Mouse (Mus musculus) thymus, postnatal 10 days (tissue): ENCODE results near the gene Tmem179.
A peak's percentile ranks its signal among the peaks of the same experiment; 100 is the strongest.

ENCODE experiments used
- DNase-seq, 2 experiments: peaks; one replicate each; pipeline ENCODE4 v3.0.0; 2021; ENCODE audit warnings: low spot score in 2 of 2

Gene Tmem179

DNA sequence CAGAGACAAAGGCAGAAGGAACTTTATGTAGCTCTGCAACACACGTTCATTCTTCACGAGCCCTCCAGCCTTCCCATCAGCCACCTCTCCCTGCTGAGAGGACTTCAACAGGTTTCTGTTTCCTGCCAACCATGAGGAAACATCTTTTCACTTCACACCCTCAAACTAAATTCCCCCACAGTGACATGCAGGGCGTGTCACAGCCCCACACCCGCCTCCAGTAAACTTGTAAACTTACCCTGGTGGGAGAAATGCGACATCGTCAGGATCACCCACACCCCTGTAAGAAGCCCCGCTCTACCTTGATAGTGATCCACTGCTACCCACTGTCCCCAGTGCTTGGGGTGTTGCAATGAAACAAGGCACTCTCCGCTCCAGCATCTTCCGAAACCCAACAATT, 21.8 kb upstream of the Tmem179 start:
- no peak for DNase-seq

- DNase-seq, result no peak
Measured at GRCm38 (mm10) chr12:112537233-112537632, 20.7 kb upstream of the Tmem179 start.

DNA sequence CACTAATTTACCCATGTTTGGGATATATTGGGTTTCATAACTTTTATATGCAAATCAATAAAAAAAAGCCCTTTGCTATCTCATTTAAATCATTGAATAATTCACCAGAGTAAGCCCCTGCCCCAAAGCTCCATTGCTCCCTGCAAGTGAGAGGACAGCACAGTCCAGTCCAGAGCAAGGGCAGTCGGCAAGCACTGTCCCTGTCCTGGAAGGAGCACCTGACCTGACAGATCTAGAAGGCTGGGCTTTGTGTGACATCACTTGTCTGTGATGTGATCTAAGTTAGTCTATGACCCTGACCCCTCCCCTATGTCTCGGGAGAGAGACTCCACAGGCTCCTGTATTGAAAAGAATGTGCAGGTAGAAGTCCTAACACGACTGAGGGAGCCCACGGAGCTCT, 17.2 kb upstream of the Tmem179 start:
- no peak for DNase-seq

DNA sequence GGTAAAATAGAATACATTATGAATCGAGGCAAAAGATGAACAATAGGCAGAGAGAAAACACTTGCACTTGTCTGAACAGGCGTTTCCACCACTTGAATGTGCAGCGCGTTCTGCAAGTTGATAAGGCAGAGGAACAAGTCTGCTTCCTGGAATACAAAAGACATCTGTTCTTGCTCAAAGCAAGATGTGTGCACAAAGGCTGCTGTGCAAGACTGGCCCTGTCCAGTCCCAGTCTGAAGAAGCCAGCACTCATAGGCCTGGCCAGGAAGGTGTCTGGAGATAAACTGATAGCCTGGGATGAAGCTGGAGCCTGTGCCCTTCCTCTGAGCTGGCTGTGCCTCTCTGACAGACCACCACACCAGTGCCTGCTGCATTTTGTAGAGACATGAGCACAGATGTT, 1.6 kb upstream of the Tmem179 start:
- no peak for DNase-seq

DNA sequence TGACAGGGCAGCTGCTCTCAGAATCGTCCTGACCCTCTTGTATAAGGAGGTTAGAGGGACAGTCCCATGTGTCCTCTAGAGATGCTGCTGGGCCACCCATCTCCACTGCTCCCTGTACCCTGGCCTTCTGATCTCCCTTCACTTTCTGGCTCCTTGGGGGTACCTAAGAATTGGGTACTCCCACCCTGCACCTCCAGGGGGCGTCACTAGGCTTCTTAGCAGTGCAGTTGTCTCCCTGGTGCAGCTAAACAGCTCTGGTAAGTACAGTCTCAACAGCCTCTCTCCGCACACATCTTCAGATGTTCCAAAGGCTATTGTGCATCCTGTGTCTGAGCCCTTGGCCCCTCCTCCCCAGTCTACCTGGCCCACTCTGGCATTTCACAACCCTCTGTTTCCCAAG, 1.6 kb downstream of the Tmem179 start:
- DNase-seq, result no peak

DNA sequence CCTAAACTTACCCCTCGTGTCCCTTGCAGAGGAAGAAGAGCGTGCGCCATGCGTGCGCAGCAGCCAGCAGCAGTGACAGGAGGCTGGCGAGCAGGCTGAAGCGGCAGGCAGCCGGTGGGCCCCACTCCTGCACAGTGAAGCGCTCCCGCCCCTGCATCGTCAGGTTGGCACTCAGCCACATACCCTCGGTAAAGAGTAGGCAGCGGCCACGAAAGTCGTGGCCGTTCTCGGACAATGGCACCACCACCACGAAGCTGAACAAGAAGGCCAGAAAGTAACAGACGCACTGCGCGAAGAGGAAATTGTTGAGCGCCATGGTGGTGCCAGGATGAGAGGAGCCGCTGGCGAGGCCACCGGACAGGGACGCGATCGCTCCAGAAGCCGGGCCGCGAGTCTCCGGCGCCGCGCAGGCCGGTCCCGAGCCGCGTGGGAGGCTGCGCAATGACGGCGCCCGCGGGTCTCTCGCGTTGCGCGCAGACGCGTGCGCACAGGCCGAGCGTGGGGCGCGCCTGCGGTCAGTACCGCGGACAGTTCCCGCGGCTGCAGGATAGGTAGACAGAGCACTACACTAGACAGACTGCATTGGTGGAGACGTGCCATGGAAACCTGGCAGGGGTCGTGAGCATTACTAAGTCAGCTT, 5.7 kb downstream of the Tmem179 start:
- DNase-seq, result peak in 1 of 2 experiments; percentile 15

DNA sequence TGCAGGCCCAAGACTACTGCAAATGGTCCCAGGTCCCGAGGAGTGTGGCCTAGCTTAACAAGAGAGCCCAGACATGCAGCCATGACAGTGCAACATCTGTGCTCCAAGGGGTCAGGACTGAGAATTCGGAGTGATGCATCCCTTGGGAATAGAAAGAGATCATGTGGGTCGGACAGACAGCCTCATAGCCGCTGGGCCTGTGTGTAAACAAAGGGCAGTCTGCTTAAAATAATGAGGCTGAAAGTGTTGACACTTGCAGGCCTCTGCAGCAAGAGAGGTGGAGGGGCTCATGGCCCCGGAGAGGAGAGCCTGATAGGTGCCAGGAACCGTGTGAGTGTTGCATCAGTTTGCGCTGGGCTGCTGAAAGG, 6.2 kb downstream of the Tmem179 start:
- DNase-seq, result no peak

GRCm38 (mm10) chr12:112507984-112508383, 8.6 kb downstream of the Tmem179 start:
- no peak for DNase-seq

GRCm38 (mm10) chr12:112507264-112507663, 9.3 kb downstream of the Tmem179 start:
- no peak for DNase-seq

DNA sequence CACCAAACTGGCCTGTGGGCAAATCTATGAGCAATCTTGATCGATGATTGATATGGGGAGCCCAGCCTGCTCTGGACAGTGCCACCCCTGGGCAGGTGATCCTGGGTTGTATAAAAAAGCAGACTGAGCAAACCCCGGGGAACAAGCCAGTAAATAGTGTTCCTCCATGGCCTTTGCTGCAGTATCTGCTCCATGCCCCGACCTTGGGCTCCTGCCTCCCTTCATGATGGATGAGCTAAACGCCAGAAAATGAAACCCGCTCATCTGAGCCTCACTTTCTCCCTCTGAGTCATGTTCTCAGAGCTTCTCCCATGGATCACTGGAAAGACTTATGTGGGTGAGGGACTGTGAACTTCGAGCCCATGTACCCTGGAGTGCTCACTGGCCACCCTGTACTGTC, 10.3 kb downstream of the Tmem179 start:
- DNase-seq, result no peak

DNA sequence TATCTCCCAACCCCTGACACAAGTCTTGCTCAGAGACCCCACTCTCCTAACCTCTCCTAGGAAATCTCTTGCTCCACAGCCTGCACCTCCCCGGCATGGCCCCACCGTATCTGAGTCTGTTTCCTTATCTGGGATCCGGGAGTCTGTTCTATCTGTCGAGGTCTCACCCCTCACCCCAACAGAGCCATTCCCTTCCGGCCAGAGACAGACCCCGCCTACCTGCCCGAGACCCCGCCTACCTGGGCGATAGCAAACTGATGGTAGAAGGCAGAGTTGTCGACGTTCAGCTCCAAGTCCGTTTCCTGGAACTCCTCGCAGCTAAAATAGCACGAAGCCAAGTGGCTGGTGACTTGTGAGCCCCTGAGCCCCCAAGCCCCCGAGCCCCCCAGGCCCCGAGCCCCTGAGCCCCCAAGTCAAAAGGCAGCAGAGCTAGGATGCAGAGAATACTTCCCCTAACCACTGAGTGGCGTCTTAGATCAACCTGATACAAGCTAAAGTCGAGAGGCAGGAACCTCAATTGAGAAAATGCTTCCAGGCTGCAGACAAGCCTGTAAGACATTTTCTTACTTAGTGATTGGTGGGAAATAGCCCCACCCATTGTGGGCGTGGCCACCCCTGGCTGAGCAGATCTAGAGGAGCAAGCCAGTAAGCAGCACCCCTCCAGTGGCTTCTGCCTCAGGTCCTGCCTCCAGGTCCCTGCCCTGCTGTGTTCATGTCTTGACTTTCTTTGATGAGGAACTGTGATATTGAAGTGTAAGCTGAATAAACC, 13.4 kb downstream of the Tmem179 start:
- DNase-seq, result no peak

GRCm38 (mm10) chr12:112498683-112499082, 17.9 kb downstream of the Tmem179 start:
- peak in 1 of 2 experiments; percentile 36 for DNase-seq

- DNase-seq, result no peak
Measured at GRCm38 (mm10) chr12:112497731-112498130, 18.8 kb downstream of the Tmem179 start.

DNA sequence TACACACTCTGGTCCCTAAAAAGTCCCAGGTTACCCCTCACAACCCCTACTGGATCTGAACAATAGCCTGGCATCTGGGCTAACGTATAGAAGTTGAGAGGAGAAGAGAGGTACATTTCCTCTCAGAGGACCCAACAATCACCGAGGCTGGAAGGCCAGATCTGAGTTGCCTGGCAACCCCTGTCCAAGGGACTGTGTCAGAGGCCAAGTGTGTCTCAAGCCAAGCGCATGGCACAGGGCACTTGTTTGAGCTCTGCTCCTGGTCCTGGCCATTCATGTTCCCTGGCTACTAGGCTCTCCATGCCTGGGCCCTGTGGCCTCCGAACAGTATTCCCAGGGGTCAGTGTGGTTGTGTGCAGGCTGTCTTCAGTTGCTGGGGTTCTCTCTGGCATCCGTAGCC, 20.4 kb downstream of the Tmem179 start:
- no peak for DNase-seq

DNA sequence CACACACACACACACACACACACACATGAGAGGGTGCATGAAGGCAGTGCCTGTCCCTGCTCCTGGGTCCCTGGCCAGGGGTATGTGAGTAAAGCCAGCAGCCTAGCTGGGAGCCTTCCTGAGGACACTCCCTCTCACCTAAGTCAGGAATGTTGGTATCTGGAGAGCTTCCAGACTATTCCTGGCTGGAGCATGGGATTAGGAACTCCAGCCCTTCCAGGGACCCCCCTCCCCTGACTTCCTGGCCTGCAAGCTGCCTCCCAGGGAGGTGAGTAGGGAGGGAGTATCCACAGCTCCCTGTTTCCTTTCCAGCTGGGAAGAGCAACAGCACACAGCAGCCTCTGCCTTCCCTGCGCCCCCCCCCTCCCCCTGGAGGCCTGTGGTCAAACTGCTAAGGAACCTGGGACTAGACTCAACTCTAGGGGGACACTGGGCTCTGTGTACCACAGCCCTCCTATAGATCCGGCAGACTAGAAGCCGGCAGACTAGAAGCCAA, 26.1 kb downstream of the Tmem179 start:
- no peak for DNase-seq

- no peak for DNase-seq
Measured at GRCm38 (mm10) chr12:112489535-112489934, 27.0 kb downstream of the Tmem179 start.

DNA sequence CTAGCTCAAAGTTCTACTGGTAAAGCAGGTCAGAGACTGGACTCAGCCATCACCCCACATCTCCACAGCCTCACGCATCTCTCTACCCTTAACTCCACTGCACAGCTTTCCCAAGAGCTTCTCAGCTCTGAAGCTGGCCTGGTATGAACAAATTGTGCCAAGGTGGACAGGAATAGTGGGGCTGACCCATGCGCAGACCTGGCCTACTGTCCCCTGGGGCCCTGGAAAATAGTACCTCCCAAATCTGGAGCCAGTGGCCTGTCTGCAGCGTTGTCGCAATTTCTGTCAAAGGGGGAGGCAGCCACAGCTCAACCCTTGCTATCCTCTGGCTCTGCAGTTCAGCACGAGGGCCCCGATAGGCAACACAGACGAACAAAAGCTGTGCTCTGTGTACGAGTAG, 27.4 kb downstream of the Tmem179 start, which contains the start of gene A530016L24Rik:
A530016L24Rik (plus strand) TSS at position 315 of the 400 bp plus-strand sequence.
- no peak for DNase-seq

- DNase-seq, result peak; percentile 39 to 78
Measured at GRCm38 (mm10) chr12:112473777-112474176, 42.8 kb downstream of the Tmem179 start.

GRCm38 (mm10) chr12:112470216-112470615, 46.3 kb downstream of the Tmem179 start:
- DNase-seq, result no peak

GRCm38 (mm10) chr12:112469393-112469792, 47.2 kb downstream of the Tmem179 start:
- no peak for DNase-seq

DNA sequence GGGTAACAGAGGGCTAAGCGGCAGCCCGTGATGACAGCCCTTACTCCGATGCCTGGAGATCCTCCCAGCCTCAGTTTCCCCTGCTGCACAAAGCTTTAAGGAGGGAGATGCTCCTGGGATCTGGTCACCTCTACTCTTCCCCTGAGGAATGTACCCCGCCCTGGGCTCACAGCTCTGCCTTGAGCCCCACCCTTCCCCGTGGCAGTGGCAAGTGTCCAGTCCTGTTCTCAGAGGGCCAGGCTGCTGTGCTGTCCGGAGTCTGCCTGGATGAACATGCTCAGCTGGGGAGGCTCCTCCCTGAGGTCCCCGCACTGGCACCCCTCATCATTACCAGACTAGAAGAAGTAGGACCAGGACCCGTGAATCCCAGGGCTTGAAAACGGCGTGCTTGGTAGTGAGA, 49.2 kb downstream of the Tmem179 start:
- no peak for DNase-seq

GRCm38 (mm10) chr12:112465928-112466327, 50.6 kb downstream of the Tmem179 start:
- no peak for DNase-seq

DNA sequence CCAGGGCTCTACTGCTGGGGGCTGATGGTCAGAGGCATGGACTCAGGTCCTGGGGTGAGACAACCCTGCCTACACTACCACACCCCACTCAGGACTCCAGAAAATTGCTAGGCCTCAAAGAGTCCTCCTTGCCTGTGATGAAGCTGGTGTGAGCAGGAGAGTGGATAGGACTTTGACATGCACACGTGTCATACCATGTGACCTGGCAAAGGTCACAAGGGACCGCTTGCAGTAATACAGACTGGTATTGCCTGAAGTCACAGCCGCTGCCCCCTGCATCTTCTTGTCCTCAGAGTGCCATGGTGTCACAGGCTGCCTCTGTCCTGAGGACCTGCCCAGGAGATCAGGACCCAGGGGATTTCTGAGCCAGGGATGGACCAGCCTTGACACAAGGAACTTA, 52.0 kb downstream of the Tmem179 start:
- DNase-seq, result no peak
